Mouse (Mus musculus): Measurements from ENCODE around the gene C1qtnf6. TPM values are rescaled to one million over a fixed set of nuclear protein-coding genes. Genes with fewer than 3 reads are reported as not detected.

Gene C1qtnf6
- total and polyA plus RNA-seq, 3 experiments, result 0.15 to 1.3 TPM; not detected in 1

- H3K27me3 ChIP-seq (ENCODE audit: control insufficient read depth in 1 of 2, insufficient read depth in 2 of 2, low read length in 2 of 2), result peaks cover 12 to 19% of the 10 kb centered on the region in 2 experiments
- no peaks in the 10 kb centered on the region for H3K9me3 ChIP-seq (replicated peaks; ENCODE audit: insufficient read depth, low read length)
- no peak overlapping the region for H3K4me3 ChIP-seq (ENCODE audit: control insufficient read depth in 1 of 2, insufficient read depth in 1 of 2, low read depth in 2 of 2, low read length in 2 of 2)
- TF ChIP-seq KAT2A (conservative IDR thresholded peaks at IDR 0.05; ENCODE audit: low read depth, low read length) (no peak), MXI1 (IDR thresholded peaks at IDR 0.05; ENCODE audit: low read depth, low read length) (no peak), RAD21 (IDR thresholded peaks at IDR 0.05; ENCODE audit: low read depth, low read length) (no peak), CTCF (IDR thresholded peaks at IDR 0.05 in 2 of 3, conservative IDR thresholded peaks at IDR 0.05 in 1 of 3; ENCODE audit: control insufficient read depth in 1 of 3, insufficient read depth in 1 of 3, low read depth in 2 of 3, low read length in 3 of 3, poor library complexity in 1 of 3, severe bottlenecking in 1 of 3) (no peak), POLR2AphosphoS2 (IDR thresholded peaks at IDR 0.05; ENCODE audit: low read length) (no peak), MYB (IDR thresholded peaks at IDR 0.05; ENCODE audit: low read depth, low read length) (no peak), TCF12 (IDR thresholded peaks at IDR 0.05; ENCODE audit: low read depth, low read length) (no peak), MAZ (IDR thresholded peaks at IDR 0.05; ENCODE audit: low read depth, low read length) (no peak), SIN3A (IDR thresholded peaks at IDR 0.05; ENCODE audit: low read length) (no peak), JUND (IDR thresholded peaks at IDR 0.05; ENCODE audit: low read depth, low read length) (no peak), TBP (IDR thresholded peaks at IDR 0.05; ENCODE audit: low read depth, low read length) (no peak), HCFC1 (IDR thresholded peaks at IDR 0.05; ENCODE audit: low read depth, low read length) (no peak), SMC3 (IDR thresholded peaks at IDR 0.05; ENCODE audit: low read depth, low read length) (no peak)
- DNase-seq (ENCODE audit: low read depth, low spot score), result no peak
- H3K9ac ChIP-seq (ENCODE audit: control insufficient read depth, low read depth, low read length, poor library complexity, severe bottlenecking), result no peak overlapping the region
- H3K79me2 ChIP-seq (ENCODE audit: control insufficient read depth, insufficient read depth, low read length, poor library complexity), result no peaks in the 10 kb centered on the region
- no peaks in the 10 kb centered on the region for H3K4me1 ChIP-seq (ENCODE audit: control insufficient read depth in 1 of 2, insufficient read depth in 2 of 2, low read length in 2 of 2)
- no peaks in the 10 kb centered on the region for H3K36me3 ChIP-seq (ENCODE audit: control insufficient read depth in 1 of 2, insufficient read depth in 2 of 2, low read length in 2 of 2)
- H3K27ac ChIP-seq (ENCODE audit: control insufficient read depth, low read depth, low read length), result no peak overlapping the region
Measured at GRCm38 (mm10) chr15:78482518-78482917, 48.7 kb downstream of the C1qtnf6 start.

DNA sequence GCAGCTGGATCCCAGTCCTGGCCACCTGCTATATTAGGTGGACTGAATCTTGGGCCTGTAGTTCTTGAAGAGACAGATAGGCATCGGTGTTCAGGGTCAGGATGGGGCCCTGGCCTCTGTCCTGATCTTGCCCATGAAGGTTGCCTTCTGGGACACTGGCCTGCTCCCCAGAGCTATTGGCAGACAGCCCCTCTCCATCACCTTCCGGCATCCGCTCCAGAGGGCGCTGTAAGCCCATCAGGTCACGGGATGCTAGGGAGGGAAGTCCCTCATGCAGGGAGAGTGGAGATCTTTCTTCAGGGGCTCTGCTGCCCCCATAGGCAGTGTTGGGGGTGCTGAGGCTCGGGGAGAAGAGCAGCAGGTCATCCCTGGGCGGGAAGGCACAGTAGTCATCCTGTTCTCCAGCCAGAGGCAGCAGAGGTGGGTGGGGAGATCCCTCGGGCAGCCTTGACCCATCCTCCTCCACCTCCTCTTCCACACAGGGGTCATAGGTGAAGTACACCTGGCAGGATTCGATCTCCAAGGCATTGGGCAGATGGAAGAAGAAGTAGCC is 49.7 kb downstream of the C1qtnf6 start:
- no peaks in the 10 kb centered on the region for H3K36me3 ChIP-seq (ENCODE audit: control insufficient read depth in 1 of 2, insufficient read depth in 2 of 2, low read length in 2 of 2)
- H3K9ac ChIP-seq (ENCODE audit: control insufficient read depth, low read depth, low read length, poor library complexity, severe bottlenecking), result no peak overlapping the region
- H3K4me3 ChIP-seq (ENCODE audit: control insufficient read depth in 1 of 2, insufficient read depth in 1 of 2, low read depth in 2 of 2, low read length in 2 of 2), result no peak overlapping the region
- TF ChIP-seq SIN3A (IDR thresholded peaks at IDR 0.05; ENCODE audit: low read length) (no peak), CTCF (IDR thresholded peaks at IDR 0.05 in 2 of 3, conservative IDR thresholded peaks at IDR 0.05 in 1 of 3; ENCODE audit: control insufficient read depth in 1 of 3, insufficient read depth in 1 of 3, low read depth in 2 of 3, low read length in 3 of 3, poor library complexity in 1 of 3, severe bottlenecking in 1 of 3) (0 out of 6 replicates have a peak, but pooled peaks of 1 of the 3 experiments have one; percentile 11), RCOR1 (IDR thresholded peaks at IDR 0.05; ENCODE audit: low read depth, low read length) (no peak), POLR2AphosphoS5 (IDR thresholded peaks at IDR 0.05; ENCODE audit: borderline replicate concordance, low read depth, low read length) (no peak)
- H3K9me3 ChIP-seq (replicated peaks; ENCODE audit: insufficient read depth, low read length), result no peaks in the 10 kb centered on the region
- H3K4me1 ChIP-seq (ENCODE audit: control insufficient read depth in 1 of 2, insufficient read depth in 2 of 2, low read length in 2 of 2), result no peaks in the 10 kb centered on the region
- H3K79me2 ChIP-seq (ENCODE audit: control insufficient read depth, insufficient read depth, low read length, poor library complexity), result no peaks in the 10 kb centered on the region
- no peak for DNase-seq (ENCODE audit: low read depth, low spot score)
- no peak overlapping the region for H3K27ac ChIP-seq (ENCODE audit: control insufficient read depth, low read depth, low read length)
- peaks cover 6 to 13% of the 10 kb centered on the region in 2 experiments for H3K27me3 ChIP-seq (ENCODE audit: control insufficient read depth in 1 of 2, insufficient read depth in 2 of 2, low read length in 2 of 2)

Measured in MEL (cell line).